In the genomic region with DNA sequence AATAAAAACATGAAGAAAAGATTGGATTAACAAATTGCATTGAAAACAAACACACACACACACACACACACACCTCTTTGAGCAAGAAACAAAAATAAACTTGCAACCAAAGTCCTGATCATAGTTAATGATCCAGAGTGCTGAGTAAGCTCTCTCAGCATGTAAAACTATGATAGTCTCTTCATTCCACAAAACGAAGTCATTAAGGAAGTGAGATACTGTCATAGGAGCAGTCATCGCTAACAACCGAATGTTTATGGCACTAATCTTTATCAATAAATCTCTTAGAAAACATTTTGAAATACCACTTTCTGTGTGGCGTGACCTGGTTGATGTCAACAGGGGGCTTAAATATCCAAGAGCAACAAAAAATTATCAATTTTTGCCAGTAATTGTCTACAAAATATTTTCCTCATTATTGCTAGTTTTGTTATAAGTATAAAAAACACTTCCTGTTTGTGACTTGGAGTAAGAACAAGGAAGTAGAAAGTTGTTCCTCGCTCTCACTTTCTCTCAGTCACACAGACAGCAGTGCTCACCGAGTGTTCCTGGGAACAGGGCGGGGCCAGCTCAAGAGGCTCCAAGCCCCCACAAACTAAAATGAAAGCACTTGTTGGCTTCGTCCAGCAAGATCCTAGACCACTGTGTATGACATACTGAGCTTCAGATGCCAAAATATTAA, we compare ENCODE assay signal across 10 mouse cellular contexts.
DNase-seq lines count a peak whose midpoint lies in the region; ATAC-seq and TF ChIP-seq lines count a peak whose summit lies in the region.
"Had no signal": no experiment of that assay in that cellular context is flagged by ENCODE, and none has a peak within 500 bp of the region (broad histone marks: within the 10 kb centered on the region; RNA-seq: fewer than 3 reads in every experiment).

No protein-coding gene starts in this region.

- no peak for TF ChIP-seq CTCF in bone marrow, adult 2 months (IDR thresholded peaks at IDR 0.05; ENCODE audit: control insufficient read depth, insufficient read depth, low read length)

- peaks cover 11% of the 10 kb centered on the region for H3K4me1 ChIP-seq in kidney, embryonic 15.5 days
- H3K4me1 ChIP-seq in bone marrow, adult 2 months (ENCODE audit: control insufficient read depth, insufficient read depth, low read length) = no peaks in the 10 kb centered on the region
- no peaks in the 10 kb centered on the region for H3K4me1 ChIP-seq in intestine, embryonic 15.5 days (replicated peaks)
- H3K4me1 ChIP-seq in megakaryocyte, embryonic 14.5 days = peaks cover 10% of the 10 kb centered on the region; the same call in 1 of the 2 replicates

- no peaks in the 10 kb centered on the region for H3K27me3 ChIP-seq in kidney, embryonic 15.5 days
- no peaks in the 10 kb centered on the region for H3K27me3 ChIP-seq in intestine, embryonic 15.5 days (replicated peaks)
- no peaks in the 10 kb centered on the region for H3K27me3 ChIP-seq in megakaryocyte, embryonic 14.5 days (replicated peaks)

- no peaks in the 10 kb centered on the region for H3K9me3 ChIP-seq in kidney, embryonic 15.5 days (replicated peaks)
- H3K9me3 ChIP-seq in intestine, embryonic 15.5 days = no peaks in the 10 kb centered on the region
- H3K9me3 ChIP-seq in megakaryocyte, embryonic 14.5 days = 0 out of 2 replicates have a peak, but pooled peaks cover 3% of the 10 kb centered on the region

- no peak overlapping the region for H3K4me2 ChIP-seq in kidney, embryonic 15.5 days
- H3K4me2 ChIP-seq in intestine, embryonic 15.5 days (replicated peaks) = no peak overlapping the region

- H3K27ac ChIP-seq in kidney, embryonic 15.5 days = peak overlapping the region; percentile 56; the same call in 1 of the 2 replicates
- 0 out of 2 replicates have a peak overlapping the region, but pooled peaks have one; percentile 12 for H3K27ac ChIP-seq in bone marrow, adult 2 months (ENCODE audit: control insufficient read depth, insufficient read depth, low read depth, low read length, poor library complexity)
- H3K27ac ChIP-seq in intestine, embryonic 15.5 days = no peak overlapping the region

- TF ChIP-seq POLR2A in bone marrow, adult 2 months (IDR thresholded peaks at IDR 0.05; ENCODE audit: borderline replicate concordance, control insufficient read depth, low read depth, low read length) = no peak

- no peak overlapping the region for H3K4me3 ChIP-seq in kidney, embryonic 15.5 days (replicated peaks)
- no peak overlapping the region for H3K4me3 ChIP-seq in bone marrow, adult 2 months (replicated peaks; ENCODE audit: control insufficient read depth, low read depth, low read length)
- H3K4me3 ChIP-seq in intestine, embryonic 15.5 days (replicated peaks) = no peak overlapping the region
- peak overlapping the region; percentile 6 for H3K4me3 ChIP-seq in megakaryocyte, embryonic 14.5 days (replicated peaks)

- DNase-seq in kidney, adult 18-20 months = no peak
- DNase-seq in layer of hippocampus, adult 8-10 months (ENCODE audit: low spot score in 2 of 2) = no peak
- no peak for DNase-seq in right cerebral cortex, postnatal 14 days
- DNase-seq in layer of hippocampus, adult 18-20 months (ENCODE audit: low spot score in 2 of 2) = no peak
- DNase-seq: cerebellum, adult 18-20 months; layer of hippocampus, adult 9-11 months had no signal

- ATAC-seq in kidney, embryonic 15.5 days (replicated peaks; ENCODE audit: low FRiP score) = no peak
- ATAC-seq in intestine, embryonic 15.5 days = peak; percentile 71

- 61% methylated on average over 8 of the region's 8 CpGs for WGBS in kidney, embryonic 15.5 days
- 34% methylated on average over 8 of the region's 8 CpGs for WGBS in bone marrow, adult 2 months
- 57% methylated on average over 8 of the region's 8 CpGs for WGBS in intestine, embryonic 15.5 days

- no peak overlapping the region for H3K9ac ChIP-seq in kidney, embryonic 15.5 days
- no peak overlapping the region for H3K9ac ChIP-seq in intestine, embryonic 15.5 days

- H3K36me3 ChIP-seq in kidney, embryonic 15.5 days = no peaks in the 10 kb centered on the region
- no peaks in the 10 kb centered on the region for H3K36me3 ChIP-seq in intestine, embryonic 15.5 days
- H3K36me3 ChIP-seq in megakaryocyte, embryonic 14.5 days (replicated peaks; ENCODE audit: low read length) = no peaks in the 10 kb centered on the region
